Mouse (Mus musculus): ENCODE data around the gene Gm3139.
"Not testable (repeated sequence)": the region's sequence is repeated elsewhere in the genome, so short reads cannot be mapped to it uniquely, and the experiment has no call there.

The Gm3139 gene

GRCm38 (mm10) chr5:94525987-94526386 is at the start of gene Gm3139:
TSS of gene Gm3139 (plus strand) at chr5:94526287.
- DNase-seq (ENCODE audit: low spot score in 2 of 2), result not testable (repeated sequence)
